Mouse (Mus musculus): ENCODE measurements at regions not wholly inside any gene's neighbourhood (a gene's known extent, or its start where the extent isn't known, plus 50 kb on each side); places are given as distances from the start of the nearest gene placed in this dataset.

DNA sequence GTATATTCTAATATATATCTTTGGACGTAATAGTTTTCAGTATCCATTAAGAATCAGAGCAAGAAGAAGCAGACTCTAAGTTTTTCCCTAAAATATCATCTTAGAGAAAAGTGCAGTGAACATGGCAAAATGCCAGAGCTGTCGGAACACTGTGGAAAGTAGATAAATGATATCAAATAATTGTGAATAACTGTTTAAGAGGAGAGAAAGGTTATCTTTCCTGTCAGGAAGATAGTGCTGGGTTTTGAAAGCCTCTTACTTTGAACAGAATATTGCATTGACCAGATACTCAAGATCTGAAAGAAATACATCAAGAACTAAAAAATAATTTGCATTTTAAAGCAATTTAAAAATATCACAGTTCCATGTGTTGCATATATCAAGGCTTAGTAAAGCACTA lies 1549.2 kb downstream of the Pcdh18 start:
- Histone ChIP-seq H3K27me3 (no peaks in the 10 kb centered on the region), H3K36me3 (no peaks in the 10 kb centered on the region), H3K9ac (no peak overlapping the region), H3K27ac (no peak overlapping the region), H3K9me3 (no peaks in the 10 kb centered on the region), H3K4me3 (no peak overlapping the region), H3K4me1 (no peaks in the 10 kb centered on the region), H3K4me2 (replicated peaks) (no peak overlapping the region)
- no peak for ATAC-seq (ENCODE audit: low FRiP score, low read depth)
- WGBS: 88% methylated on average over 2 of the region's 2 CpGs

DNA sequence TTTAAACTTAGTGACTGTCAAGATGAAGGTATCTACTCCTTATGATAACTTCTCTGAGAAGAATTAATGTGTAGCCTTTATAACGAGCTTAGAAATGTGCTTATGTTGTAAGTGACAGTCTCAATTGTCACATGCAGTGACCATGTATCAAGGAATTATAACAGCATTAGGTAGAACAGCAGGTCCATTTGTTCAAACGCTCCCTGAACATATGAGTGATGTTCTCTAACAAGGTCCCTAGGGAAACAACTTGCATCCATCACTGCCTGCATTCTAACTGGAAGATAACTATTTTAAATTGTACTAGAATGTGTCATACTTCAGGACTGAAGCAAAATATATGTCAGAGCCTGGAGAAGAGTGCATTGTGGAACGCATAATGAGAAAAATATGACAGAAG lies 1562.8 kb downstream of the Pcdh18 start:
- H3K9me3 ChIP-seq: no peaks in the 10 kb centered on the region
- H3K4me2 ChIP-seq (replicated peaks): no peak overlapping the region
- 74% methylated on average over 3 of the region's 3 CpGs for WGBS
- H3K27me3 ChIP-seq: no peaks in the 10 kb centered on the region
- no peak overlapping the region for H3K9ac ChIP-seq
- no peak overlapping the region for H3K4me3 ChIP-seq
- no peaks in the 10 kb centered on the region for H3K4me1 ChIP-seq
- no peak overlapping the region for H3K27ac ChIP-seq
- no peaks in the 10 kb centered on the region for H3K36me3 ChIP-seq
- ATAC-seq (ENCODE audit: low FRiP score, low read depth): no peak

DNA sequence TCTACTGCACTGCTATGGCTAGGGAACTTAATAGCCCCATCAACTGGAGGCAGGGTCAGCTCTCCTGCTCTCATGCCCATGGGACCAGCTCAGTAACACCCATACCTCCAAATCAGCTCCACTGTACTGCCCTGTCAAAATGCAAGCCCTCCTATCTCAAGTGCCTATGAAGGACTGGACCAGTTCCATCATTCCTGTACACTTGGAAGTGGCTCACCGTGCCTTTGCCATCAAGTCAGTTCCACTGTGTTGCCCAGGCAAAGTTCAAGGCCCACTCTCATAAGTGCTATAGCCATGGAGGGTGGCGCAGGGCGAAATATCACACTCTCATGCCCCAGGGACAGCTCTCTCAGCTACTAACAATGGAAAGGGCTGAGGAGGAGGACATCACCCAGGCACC lies 1612.2 kb downstream of the Pcdh18 start:
- Histone ChIP-seq H3K27ac (no peak overlapping the region), H3K9ac (no peak overlapping the region), H3K4me3 (no peak overlapping the region), H3K36me3 (no peaks in the 10 kb centered on the region), H3K4me1 (no peaks in the 10 kb centered on the region), H3K4me2 (replicated peaks) (no peak overlapping the region), H3K27me3 (no peaks in the 10 kb centered on the region), H3K9me3 (no peaks in the 10 kb centered on the region)
- 88% methylated on average over 3 of the region's 3 CpGs for WGBS
- ATAC-seq (ENCODE audit: low FRiP score, low read depth): no peak

DNA sequence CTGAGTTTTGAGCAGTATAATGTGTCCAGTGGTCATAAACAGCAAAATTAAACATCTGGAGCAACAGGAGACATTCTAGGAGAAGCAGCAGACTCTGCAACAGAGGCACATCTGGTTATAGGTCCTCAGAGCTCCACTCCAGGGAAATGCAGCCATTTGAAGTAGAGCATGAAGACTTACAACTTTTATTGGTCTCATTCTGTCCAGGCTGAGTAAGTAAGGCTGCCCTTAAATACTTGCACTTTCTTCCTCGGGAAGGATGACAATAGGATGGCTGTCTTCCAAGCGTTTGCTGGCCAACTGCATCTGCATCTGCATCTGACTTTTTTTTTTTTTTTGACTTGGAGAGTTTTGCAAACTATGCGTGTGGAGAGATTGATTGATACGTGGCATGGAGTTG lies 1622.2 kb downstream of the Pcdh18 start:
- H3K4me3 ChIP-seq: no peak overlapping the region
- ATAC-seq (ENCODE audit: low FRiP score, low read depth): peak; percentile 71
- H3K9ac ChIP-seq: no peak overlapping the region
- H3K36me3 ChIP-seq: no peaks in the 10 kb centered on the region
- H3K27ac ChIP-seq: no peak overlapping the region
- H3K4me2 ChIP-seq (replicated peaks): no peak overlapping the region
- no peaks in the 10 kb centered on the region for H3K4me1 ChIP-seq
- H3K27me3 ChIP-seq: no peaks in the 10 kb centered on the region
- no peaks in the 10 kb centered on the region for H3K9me3 ChIP-seq
- WGBS: 55% methylated on average over 4 of the region's 4 CpGs

DNA sequence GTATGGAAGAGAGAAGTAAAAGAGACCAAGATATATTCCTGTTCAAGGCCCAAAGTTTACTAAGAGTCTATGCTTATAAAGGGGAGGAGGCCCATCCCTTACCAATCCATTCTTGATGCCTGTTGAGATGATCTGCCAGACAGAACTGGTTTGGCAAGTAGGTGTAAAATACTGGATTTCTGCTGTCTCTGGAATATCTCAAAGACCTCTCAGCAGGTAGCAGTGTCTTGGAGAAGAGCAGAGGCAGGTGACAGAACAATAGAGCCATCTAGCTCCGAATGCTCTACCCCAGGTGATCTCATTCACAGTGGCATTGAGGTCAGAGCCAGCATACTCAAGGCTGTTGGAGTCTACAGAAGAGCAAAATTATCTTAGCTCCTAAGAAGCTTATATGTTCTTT lies 1632.9 kb downstream of the Pcdh18 start:
- Histone ChIP-seq H3K4me3 (no peak overlapping the region), H3K27me3 (no peaks in the 10 kb centered on the region), H3K36me3 (no peaks in the 10 kb centered on the region), H3K4me2 (replicated peaks) (no peak overlapping the region), H3K27ac (no peak overlapping the region), H3K9me3 (no peaks in the 10 kb centered on the region), H3K9ac (no peak overlapping the region), H3K4me1 (no peaks in the 10 kb centered on the region)
- no peak for ATAC-seq (ENCODE audit: low FRiP score, low read depth)
- WGBS: 68% methylated on average over 1 of the region's 1 CpGs

DNA sequence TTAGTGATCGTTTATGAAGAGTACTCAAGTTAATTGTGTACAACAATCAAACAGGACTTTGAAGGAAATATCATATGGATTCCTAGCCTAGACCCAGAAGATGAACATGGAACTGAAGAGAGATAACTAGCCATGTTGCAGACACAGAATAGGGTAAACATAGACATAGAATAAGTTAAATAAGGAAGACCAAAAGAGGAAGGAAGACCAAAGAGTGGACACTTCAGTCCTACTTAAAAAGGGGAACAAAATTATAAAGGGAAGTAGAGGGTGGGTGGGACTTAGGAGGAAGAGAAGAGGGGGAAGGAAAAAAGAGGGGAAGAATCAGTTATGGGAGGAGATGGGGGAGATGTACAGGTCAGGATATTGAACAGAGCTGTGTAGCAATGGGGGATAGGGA lies 1652.8 kb upstream of the Pabpc4l start:
- no peak overlapping the region for H3K4me3 ChIP-seq
- no peaks in the 10 kb centered on the region for H3K27me3 ChIP-seq
- H3K9ac ChIP-seq: no peak overlapping the region
- H3K27ac ChIP-seq: no peak overlapping the region
- 80% methylated on average over 1 of the region's 1 CpGs for WGBS
- ATAC-seq (ENCODE audit: low FRiP score, low read depth): no peak
- no peak overlapping the region for H3K4me2 ChIP-seq (replicated peaks)
- no peaks in the 10 kb centered on the region for H3K9me3 ChIP-seq
- H3K36me3 ChIP-seq: no peaks in the 10 kb centered on the region
- no peaks in the 10 kb centered on the region for H3K4me1 ChIP-seq

DNA sequence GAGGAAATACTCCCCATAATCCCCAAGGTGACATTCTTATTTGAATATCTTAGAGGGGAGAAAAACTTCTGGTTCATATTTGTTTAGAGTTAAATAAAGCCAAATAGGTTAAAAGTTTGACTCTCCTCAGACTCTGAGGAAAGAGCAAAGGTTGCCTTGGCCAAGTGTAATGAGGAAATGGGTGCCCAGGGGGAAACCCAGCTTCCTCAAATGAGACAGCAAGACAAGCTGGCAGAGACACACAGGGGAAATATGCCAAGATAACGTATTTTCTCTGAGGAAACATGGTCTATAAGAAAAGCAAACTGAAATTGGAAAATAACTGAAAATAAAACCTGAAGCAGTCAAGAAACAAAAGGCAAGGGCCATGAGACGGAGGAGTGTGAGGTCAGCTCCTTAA lies 1632.6 kb upstream of the Pabpc4l start:
- 82% methylated on average over 2 of the region's 2 CpGs for WGBS
- Histone ChIP-seq H3K9me3 (no peaks in the 10 kb centered on the region), H3K4me3 (no peak overlapping the region), H3K4me2 (replicated peaks) (no peak overlapping the region), H3K9ac (no peak overlapping the region), H3K4me1 (no peaks in the 10 kb centered on the region), H3K36me3 (no peaks in the 10 kb centered on the region), H3K27me3 (no peaks in the 10 kb centered on the region), H3K27ac (no peak overlapping the region)
- no peak for ATAC-seq (ENCODE audit: low FRiP score, low read depth)

DNA sequence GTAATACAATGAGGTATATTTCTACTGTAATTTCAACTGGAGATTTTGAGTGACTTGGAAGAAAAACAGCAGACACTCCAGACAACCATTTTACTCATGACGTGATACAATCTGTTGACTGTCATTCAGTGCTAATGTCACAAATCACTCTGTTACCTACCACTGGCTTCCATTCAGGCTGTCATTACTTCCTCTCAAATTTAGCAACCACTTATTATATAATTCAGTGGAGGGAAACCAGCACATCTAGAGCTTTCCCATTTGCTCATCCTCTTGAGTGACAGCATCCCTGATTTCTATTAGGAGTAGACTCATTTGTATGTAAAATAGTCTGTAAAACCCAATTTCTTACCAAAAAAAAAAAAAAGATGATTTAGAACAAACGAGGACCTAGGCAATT lies 1627.3 kb upstream of the Pabpc4l start:
- H3K4me3 ChIP-seq: no peak overlapping the region
- H3K27ac ChIP-seq: no peak overlapping the region
- no peaks in the 10 kb centered on the region for H3K36me3 ChIP-seq
- no peak for ATAC-seq (ENCODE audit: low FRiP score, low read depth)
- no peak overlapping the region for H3K9ac ChIP-seq
- no peaks in the 10 kb centered on the region for H3K9me3 ChIP-seq
- WGBS: 60% methylated on average over 2 of the region's 2 CpGs
- no peaks in the 10 kb centered on the region for H3K4me1 ChIP-seq
- no peak overlapping the region for H3K4me2 ChIP-seq (replicated peaks)
- H3K27me3 ChIP-seq: no peaks in the 10 kb centered on the region

DNA sequence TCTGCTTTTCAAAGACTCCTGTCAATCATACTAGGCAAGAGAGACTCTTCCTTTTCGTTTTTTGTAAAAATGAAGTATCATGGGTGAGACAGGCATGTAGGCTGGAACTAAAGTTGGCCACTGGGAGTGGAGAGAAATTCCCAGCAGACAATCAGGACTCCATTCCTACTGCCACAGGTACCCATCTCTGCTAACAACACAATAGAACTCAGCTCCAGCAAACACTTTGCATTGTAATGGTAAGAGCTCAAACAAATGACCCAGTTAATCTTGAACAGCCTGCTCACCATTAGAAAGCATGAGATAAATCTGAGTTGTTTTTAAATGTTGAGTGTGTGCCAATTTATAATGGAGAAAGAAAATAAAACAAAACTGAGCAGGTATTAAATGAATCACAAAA lies 1620.6 kb upstream of the Pabpc4l start:
- Histone ChIP-seq H3K36me3 (no peaks in the 10 kb centered on the region), H3K27me3 (no peaks in the 10 kb centered on the region), H3K4me2 (replicated peaks) (no peak overlapping the region), H3K4me1 (no peaks in the 10 kb centered on the region), H3K9me3 (no peaks in the 10 kb centered on the region), H3K4me3 (no peak overlapping the region), H3K9ac (no peak overlapping the region), H3K27ac (no peak overlapping the region)
- WGBS: 68% methylated on average over 1 of the region's 1 CpGs
- ATAC-seq (ENCODE audit: low FRiP score, low read depth): no peak

Data from limb, embryonic 13.5 days (tissue).